Mouse (Mus musculus) kidney, embryonic 14.5 days (tissue): ENCODE measurements around the gene Acads. TPM values are rescaled to one million over a fixed set of nuclear protein-coding genes. Genes with fewer than 3 reads are reported as not detected.

ENCODE experiments used
- ATAC-seq: fragments of 200-750 bp; cut with Nextera tagmentation; 2 replicates; pipeline ENCODE4 v1.8.0; 2017; ENCODE audit warnings: moderate number of reproducible peaks, mild to moderate bottlenecking, moderate TSS enrichment, moderate library complexity; ENCODE audit not compliant: low FRiP score, low TSS enrichment
- H3K27ac ChIP-seq: fragments of 300-500 bp; sonication (generic); 2 replicates; pipeline ENCODE4 v1.5.1; 2014; ENCODE audit warnings: low read depth, mild to moderate bottlenecking, low read length, moderate library complexity, mixed read lengths
- H3K27me3 ChIP-seq: fragments of 300-500 bp; sonication (generic); 2 replicates; pipeline ENCODE4 v1.6.1; 2014; ENCODE audit warnings: mild to moderate bottlenecking, low read length; ENCODE audit not compliant: control insufficient read depth, insufficient read depth
- H3K36me3 ChIP-seq: fragments of 300-500 bp; sonication (generic); 2 replicates; pipeline ENCODE4 v1.6.1; 2014; ENCODE audit warnings: low read length, mixed read lengths; ENCODE audit not compliant: control insufficient read depth, insufficient read depth
- H3K4me1 ChIP-seq: fragments of 300-500 bp; sonication (generic); 2 replicates; pipeline ENCODE4 v1.6.1; 2014; ENCODE audit warnings: low read length, mixed read lengths; ENCODE audit not compliant: control insufficient read depth, insufficient read depth
- H3K4me2 ChIP-seq: fragments of 300-500 bp; sonication (generic); replicated peaks from 2 replicates; pipeline ENCODE4 v1.6.1; 2014; ENCODE audit warnings: low read depth, mild to moderate bottlenecking, low read length
- H3K4me3 ChIP-seq: fragments of 300-500 bp; sonication (generic); 2 replicates; pipeline ENCODE4 v1.5.1; 2014; ENCODE audit warnings: mild to moderate bottlenecking, low read length
- H3K9ac ChIP-seq: fragments of 300-500 bp; sonication (generic); 2 replicates; pipeline ENCODE4 v1.6.1; 2014; ENCODE audit warnings: low read depth, mild to moderate bottlenecking, low read length, moderate library complexity
- H3K9me3 ChIP-seq: fragments of 300-500 bp; sonication (generic); 2 replicates; pipeline ENCODE4 v1.6.1; 2016; ENCODE audit warnings: low read length; ENCODE audit not compliant: control insufficient read depth
- WGBS: fragments of 180-500 bp; shearing (Covaris S2); extraction: QIAGEN DNeasy Blood & Tissue Kit; methylation state at CpG from one replicate; pipeline ENCODE4 v1.1.7; 2014; 5-methylcytosine and 5-hydroxymethylcytosine counted together
- polyA plus RNA-seq: library from polyadenylated mRNA; unstranded; fragments of >200 nt; fragmentation: Nextera tagmentation; extraction: Ambion mirVana; gene quantifications from 2 replicates; pipeline ENCODE4 v1.2.1, GENCODE M21; 2014

The Acads gene
- polyA plus RNA-seq, 1 experiment from 2014 or later: 54.2 TPM

GRCm38 (mm10) chr5:115161064-115161939, 42.2 kb upstream of the Acads start:
- Histone ChIP-seq H3K36me3 (no peaks in the 10 kb centered on the region), H3K27me3 (no peaks in the 10 kb centered on the region), H3K4me1 (peaks cover 25% of the 10 kb centered on the region; the same call in 1 of the 2 replicates), H3K9me3 (no peaks in the 10 kb centered on the region), H3K9ac (no peak overlapping the region), H3K4me2 (0 out of 2 replicates have a peak overlapping the region, but pooled peaks have one; percentile 0), H3K27ac (peak overlapping the region; percentile 76; the same call in 1 of the 2 replicates), H3K4me3 (no peak overlapping the region)
- 36% methylated on average over 12 of the region's 13 CpGs for WGBS
- ATAC-seq: no peak

GRCm38 (mm10) chr5:115160655-115161054, 41.5 kb upstream of the Acads start:
- H3K27ac ChIP-seq: peak overlapping the region; percentile 76; the same call in 1 of the 2 replicates
- H3K36me3 ChIP-seq: no peaks in the 10 kb centered on the region
- peaks cover 31% of the 10 kb centered on the region for H3K4me1 ChIP-seq
- no peak overlapping the region for H3K4me2 ChIP-seq
- no peak for ATAC-seq
- no peaks in the 10 kb centered on the region for H3K9me3 ChIP-seq
- H3K4me3 ChIP-seq: no peak overlapping the region
- 63% methylated on average over 6 of the region's 6 CpGs for WGBS
- no peak overlapping the region for H3K9ac ChIP-seq
- no peaks in the 10 kb centered on the region for H3K27me3 ChIP-seq

- Histone ChIP-seq H3K27me3 (no peaks in the 10 kb centered on the region), H3K27ac (peak overlapping the region; percentile 99), H3K4me2 (peak overlapping the region; percentile 73), H3K4me3 (peak overlapping the region; percentile 99), H3K9me3 (no peaks in the 10 kb centered on the region), H3K36me3 (no peaks in the 10 kb centered on the region), H3K9ac (peak overlapping the region; percentile 98), H3K4me1 (peaks cover 44% of the 10 kb centered on the region)
- no peak for ATAC-seq
- WGBS: 33% methylated on average over 12 of the region's 12 CpGs
Observed at GRCm38 (mm10) chr5:115159165-115159564, 40.0 kb upstream of the Acads start.

GRCm38 (mm10) chr5:115158040-115158983, 39.2 kb upstream of the Acads start, which contains the start of gene Mlec:
Gene Mlec (minus strand): TSS chr5:115158179.
- Histone ChIP-seq H3K9ac (peak within 1 kb of the TSS; percentile 98), H3K36me3 (peaks cover 5% of the 10 kb centered on the region; the same call in 1 of the 2 replicates), H3K27me3 (no peaks in the 10 kb centered on the region), H3K4me3 (peak within 1 kb of the TSS; percentile 99), H3K4me2 (peak within 1 kb of the TSS; percentile 76), H3K27ac (peak within 1 kb of the TSS; percentile 99), H3K9me3 (no peaks in the 10 kb centered on the region), H3K4me1 (peaks cover 52% of the 10 kb centered on the region)
- ATAC-seq: peak; percentile 98
- WGBS: under 1% methylated on average over 68 of the region's 78 CpGs

GRCm38 (mm10) chr5:115156933-115157589, 37.9 kb upstream of the Acads start:
- Histone ChIP-seq H3K4me1 (peaks cover 65% of the 10 kb centered on the region), H3K9ac (peak overlapping the region; percentile 98), H3K4me2 (peak overlapping the region; percentile 76), H3K27ac (peak overlapping the region; percentile 99), H3K27me3 (no peaks in the 10 kb centered on the region), H3K9me3 (no peaks in the 10 kb centered on the region), H3K36me3 (peaks cover 6% of the 10 kb centered on the region; the same call in 1 of the 2 replicates), H3K4me3 (peak overlapping the region; percentile 99)
- no peak for ATAC-seq
- 2% methylated on average over 26 of the region's 26 CpGs for WGBS

- peak overlapping the region; percentile 98 for H3K9ac ChIP-seq
- peaks cover 65% of the 10 kb centered on the region for H3K4me1 ChIP-seq
- no peaks in the 10 kb centered on the region for H3K27me3 ChIP-seq
- peak overlapping the region; percentile 99 for H3K4me3 ChIP-seq
- peak overlapping the region; percentile 76 for H3K4me2 ChIP-seq
- H3K36me3 ChIP-seq: peaks cover 6% of the 10 kb centered on the region; the same call in 1 of the 2 replicates
- no peaks in the 10 kb centered on the region for H3K9me3 ChIP-seq
- no peak for ATAC-seq
- WGBS: 48% methylated on average over 7 of the region's 7 CpGs
- no peak overlapping the region; the same call in 1 of the 2 replicates for H3K27ac ChIP-seq
Observed at GRCm38 (mm10) chr5:115156401-115156800, 37.3 kb upstream of the Acads start.

- H3K36me3 ChIP-seq: peaks cover 9% of the 10 kb centered on the region
- H3K4me1 ChIP-seq: peaks cover 60% of the 10 kb centered on the region
- 37% methylated on average over 5 of the region's 5 CpGs for WGBS
- H3K9ac ChIP-seq: peak overlapping the region; percentile 98
- no peak overlapping the region; the same call in 1 of the 2 replicates for H3K27ac ChIP-seq
- H3K4me2 ChIP-seq: peak overlapping the region; percentile 76
- no peaks in the 10 kb centered on the region for H3K9me3 ChIP-seq
- ATAC-seq: no peak
- no peaks in the 10 kb centered on the region for H3K27me3 ChIP-seq
- H3K4me3 ChIP-seq: peak overlapping the region; percentile 99
Observed at GRCm38 (mm10) chr5:115155831-115156230, 36.7 kb upstream of the Acads start.

- peak overlapping the region; percentile 76 for H3K4me2 ChIP-seq
- H3K27ac ChIP-seq: no peak overlapping the region
- no peak for ATAC-seq
- H3K9ac ChIP-seq: peak overlapping the region; percentile 98; the same call in 1 of the 2 replicates
- H3K4me1 ChIP-seq: peaks cover 60% of the 10 kb centered on the region
- WGBS: 61% methylated on average over 13 of the region's 13 CpGs
- H3K36me3 ChIP-seq: peaks cover 16% of the 10 kb centered on the region
- no peaks in the 10 kb centered on the region for H3K27me3 ChIP-seq
- peak overlapping the region; percentile 99 for H3K4me3 ChIP-seq
- H3K9me3 ChIP-seq: no peaks in the 10 kb centered on the region
Observed at GRCm38 (mm10) chr5:115155156-115155631, 36.0 kb upstream of the Acads start.
